Mouse (Mus musculus) heart, postnatal 0 days (tissue): Measurements from ENCODE around the gene Brk1.

Experiments
- CTCF ChIP-seq: IDR thresholded peaks from 2 replicates; pipeline ENCODE4 v1.5.1; 2016; ENCODE audit warnings: antibody characterized with exemption, control low read depth, low read depth
- EP300 ChIP-seq: IDR thresholded peaks from 2 replicates; pipeline ENCODE4 v1.6.1; 2016; ENCODE audit warnings: antibody characterized with exemption, low read depth

- TF ChIP-seq EP300 (no peak), CTCF (no peak)
These were observed 10.4 kb downstream of the Brk1 start for GRCm38 (mm10) chr6:113614997-113615396.
